Mouse (Mus musculus): Measurements from ENCODE around the gene Colq. TPM values are rescaled to one million over a fixed set of nuclear protein-coding genes. Genes with fewer than 3 reads are reported as not detected.
"Not testable (repeated sequence)": the region's sequence is repeated elsewhere in the genome, so short reads cannot be mapped to it uniquely, and the experiment has no call there.

Colq gene
- not detected in 2 replicates for total RNA-seq (2017)

DNA sequence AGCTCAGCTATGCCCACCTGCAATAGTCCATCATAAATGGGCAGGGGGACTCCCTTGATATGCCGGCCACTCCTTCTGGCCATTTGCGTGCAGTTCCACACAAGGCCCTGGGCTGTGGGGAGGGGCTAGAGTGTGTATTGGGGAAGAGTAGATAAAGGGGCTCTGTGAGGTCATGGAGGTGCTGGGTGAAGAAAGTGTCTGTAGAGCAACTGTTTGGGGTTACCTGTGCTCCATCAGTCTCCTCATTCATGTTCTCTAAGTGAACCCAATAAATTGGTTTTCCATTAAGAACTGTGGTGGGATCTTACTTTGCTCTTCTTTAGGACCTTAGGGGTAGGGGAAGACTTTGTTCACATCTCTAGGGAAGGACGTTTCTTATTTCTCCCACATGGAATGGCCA lies at the start of gene Colq:
Colq (minus strand) TSS at position 101 of the 400 bp plus-strand sequence.
- no peak for ATAC-seq (replicated peaks; ENCODE audit: low read depth, poor library complexity, severe bottlenecking)

DNA sequence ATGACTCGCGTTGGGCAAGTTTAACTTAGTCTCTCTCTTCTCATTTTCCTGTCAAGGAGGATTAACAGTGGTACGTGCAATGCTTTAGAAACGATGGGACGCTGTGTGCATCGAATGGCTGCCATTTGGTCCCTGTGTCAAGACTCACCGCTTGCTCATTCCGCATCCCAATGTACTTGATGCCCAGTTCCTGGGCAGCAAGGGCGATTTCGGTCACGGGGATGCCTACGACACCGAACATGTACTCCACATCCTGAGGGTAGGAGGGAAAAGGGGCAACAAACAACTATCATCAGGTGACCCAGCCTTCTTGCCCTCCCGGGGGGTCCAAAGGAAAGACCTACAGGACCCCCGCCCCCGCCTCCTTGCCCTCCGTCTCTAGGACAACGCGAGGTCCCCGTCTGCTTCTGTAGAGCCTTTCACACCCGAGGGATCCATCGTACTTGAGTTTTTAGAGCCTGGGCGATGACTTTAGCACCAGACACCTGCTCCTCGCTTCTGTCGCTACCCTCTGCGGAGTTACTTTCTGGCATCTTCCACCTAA lies 49.3 kb upstream of the Colq start, which contains the start of gene Gm49387:
Gm49387 (minus strand) TSS at position 533 of the 544 bp plus-strand sequence.
- ATAC-seq (replicated peaks; ENCODE audit: low read depth, poor library complexity, severe bottlenecking), result no peak; the same call in none of the 2 replicates

- no peak for ATAC-seq (replicated peaks; ENCODE audit: low read depth, poor library complexity, severe bottlenecking)
Observed at GRCm38 (mm10) chr14:31630677-31631076, 39.5 kb upstream of the Colq start.

DNA sequence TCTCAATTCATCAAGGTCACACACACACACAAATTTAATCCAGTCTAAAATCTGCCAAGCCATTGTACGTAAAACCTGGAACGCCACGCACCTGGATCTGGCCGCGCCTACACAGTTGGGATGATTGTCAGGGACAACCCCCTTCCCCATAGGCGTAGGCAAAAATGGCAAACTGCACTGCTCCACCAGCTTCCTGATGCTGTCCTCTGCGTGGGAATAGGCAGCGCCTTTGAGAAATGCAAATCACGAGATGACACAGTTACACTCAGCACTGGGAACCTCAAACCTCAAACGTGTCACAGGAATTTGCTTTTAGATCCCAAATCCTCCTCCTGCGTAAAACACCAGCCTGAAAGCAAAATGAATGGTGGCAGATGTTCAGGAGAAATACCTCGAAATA lies 31.6 kb upstream of the Colq start:
- ATAC-seq (replicated peaks; ENCODE audit: low read depth, poor library complexity, severe bottlenecking), result no peak

DNA sequence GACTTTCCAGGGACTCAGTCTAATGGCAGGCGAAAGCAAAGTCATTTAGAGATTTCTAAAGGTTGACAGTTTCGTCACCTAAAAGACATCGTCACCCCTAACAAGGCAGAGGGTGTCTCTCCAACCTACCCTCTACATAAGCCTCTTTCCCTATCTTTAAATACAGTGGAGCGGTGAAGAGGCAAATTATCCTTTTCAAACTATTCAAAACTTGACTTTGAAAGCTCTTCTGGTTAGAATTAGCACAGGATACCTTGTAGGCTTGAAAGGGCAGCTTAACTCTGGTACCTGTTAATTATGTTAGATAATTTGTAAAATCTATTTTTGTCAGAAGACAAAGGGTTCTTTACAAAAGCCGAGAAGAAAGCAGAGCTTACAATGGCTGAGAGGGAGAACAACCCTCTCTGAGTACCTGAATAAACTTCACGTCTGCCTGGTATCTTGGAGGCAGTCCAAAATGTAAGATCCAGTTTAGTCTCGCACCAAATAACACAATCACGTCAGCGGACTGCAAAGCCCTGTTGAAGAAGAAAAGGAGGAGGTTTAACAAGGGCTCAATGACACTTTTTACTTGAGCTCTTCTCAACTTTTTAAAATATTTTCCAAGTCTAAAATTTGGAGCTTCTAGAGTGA lies 29.6 kb upstream of the Colq start:
- no peak for ATAC-seq (replicated peaks; ENCODE audit: low read depth, poor library complexity, severe bottlenecking)

DNA sequence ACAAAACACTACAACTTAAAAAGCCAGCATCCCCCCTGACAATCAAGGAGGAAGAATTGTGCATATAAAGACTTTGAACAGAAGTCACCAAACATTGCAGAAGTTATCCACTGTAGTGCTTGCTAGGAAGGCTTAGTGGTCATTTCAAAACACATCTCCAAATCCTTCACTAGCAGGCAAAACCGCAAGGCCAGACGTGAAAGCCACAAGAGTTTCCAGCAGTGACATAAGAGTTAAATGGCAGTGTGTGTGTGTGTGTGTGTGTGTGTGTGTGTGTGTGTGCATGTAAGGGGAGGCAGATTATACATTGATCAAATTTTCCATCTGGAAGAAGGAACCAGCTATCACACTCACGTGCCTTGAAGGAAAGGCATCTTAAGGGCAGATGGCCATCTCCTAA lies 26.9 kb upstream of the Colq start:
- ATAC-seq (replicated peaks; ENCODE audit: low read depth, poor library complexity, severe bottlenecking), result peak; percentile 81

- ATAC-seq (replicated peaks; ENCODE audit: low read depth, poor library complexity, severe bottlenecking), result no peak
Observed at GRCm38 (mm10) chr14:31617204-31617603, 26.1 kb upstream of the Colq start.

DNA sequence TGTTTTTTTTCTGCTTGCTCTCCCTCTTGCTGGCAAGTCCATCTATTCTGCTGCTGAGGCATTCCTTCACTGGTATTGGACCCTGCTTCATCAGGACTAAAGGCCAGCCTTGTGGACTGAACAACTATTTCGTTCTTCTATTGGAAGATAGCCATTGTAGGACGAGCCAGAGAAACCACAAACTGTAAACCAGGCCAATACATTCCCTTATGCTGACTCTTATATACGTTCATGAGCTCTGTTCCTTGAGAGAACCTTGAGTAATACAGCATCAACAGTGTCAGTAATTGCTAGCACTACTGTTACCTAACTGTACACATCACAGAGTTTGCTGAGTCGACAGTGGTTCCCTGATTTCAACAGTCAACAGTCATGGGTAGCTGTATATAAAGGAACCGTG lies 22.5 kb upstream of the Colq start:
- ATAC-seq (replicated peaks; ENCODE audit: low read depth, poor library complexity, severe bottlenecking), result no peak

GRCm38 (mm10) chr14:31611986-31612385 lies 20.8 kb upstream of the Colq start:
- no peak for ATAC-seq (replicated peaks; ENCODE audit: low read depth, poor library complexity, severe bottlenecking)

DNA sequence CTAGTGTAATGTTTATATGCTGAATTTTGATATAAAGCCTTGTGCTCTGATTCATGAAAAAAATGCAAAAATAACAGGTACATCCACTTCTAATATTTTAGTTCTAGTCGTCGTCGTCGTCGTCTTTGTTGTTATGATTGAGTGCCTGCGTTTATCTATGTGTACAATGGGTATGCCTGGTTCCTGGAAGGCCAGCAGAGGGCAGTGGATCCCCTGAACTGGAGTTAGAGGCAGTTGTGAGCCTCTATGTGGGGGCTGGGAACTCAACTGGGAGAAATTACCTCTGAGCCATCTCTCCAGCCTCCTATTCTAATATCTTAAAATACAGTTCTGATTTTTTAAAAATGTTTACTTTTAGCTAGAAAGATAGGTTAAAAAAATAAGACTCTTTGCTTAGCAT lies 14.4 kb upstream of the Colq start:
- no peak for ATAC-seq (replicated peaks; ENCODE audit: low read depth, poor library complexity, severe bottlenecking)

GRCm38 (mm10) chr14:31604916-31605315 lies 13.8 kb upstream of the Colq start:
- ATAC-seq (replicated peaks; ENCODE audit: low read depth, poor library complexity, severe bottlenecking), result peak; percentile 53; the same call in 1 of the 2 replicates

GRCm38 (mm10) chr14:31602616-31602979 lies 11.5 kb upstream of the Colq start:
- not testable (repeated sequence) for ATAC-seq (replicated peaks; ENCODE audit: low read depth, poor library complexity, severe bottlenecking)

DNA sequence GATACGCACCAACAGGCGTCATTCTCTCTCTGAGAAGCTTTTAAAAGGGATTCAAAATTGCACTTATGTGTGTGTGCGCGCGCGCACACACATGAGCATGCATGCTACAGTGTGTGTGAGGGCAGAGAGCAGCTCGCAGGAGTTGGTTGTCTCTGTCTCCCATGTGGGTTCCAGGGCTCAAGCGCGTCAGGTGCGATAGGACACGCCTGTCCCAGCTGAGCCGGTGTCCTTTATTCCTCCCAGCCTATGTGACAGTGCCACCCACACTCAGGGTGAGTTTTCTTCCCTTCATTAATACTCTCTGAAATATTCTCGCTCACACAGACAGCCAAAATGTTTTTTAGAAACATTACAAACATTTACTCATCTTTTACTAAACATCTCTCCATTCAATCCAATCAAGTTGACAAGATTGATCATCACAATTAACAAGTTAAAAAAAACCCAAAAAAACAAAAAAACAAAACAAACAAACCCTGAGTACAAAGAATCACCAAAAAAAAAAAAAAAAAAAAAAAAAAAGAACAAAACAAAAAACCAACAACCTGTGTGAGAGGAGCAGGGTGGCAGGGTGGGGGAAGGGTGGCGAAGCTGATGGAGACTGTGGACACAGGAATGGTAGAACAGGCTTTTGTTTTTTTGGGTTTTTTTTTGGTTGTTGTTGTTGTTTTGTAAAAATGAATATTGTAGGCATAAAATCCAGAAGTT lies 10.9 kb upstream of the Colq start:
- no peak for ATAC-seq (replicated peaks; ENCODE audit: low read depth, poor library complexity, severe bottlenecking)

DNA sequence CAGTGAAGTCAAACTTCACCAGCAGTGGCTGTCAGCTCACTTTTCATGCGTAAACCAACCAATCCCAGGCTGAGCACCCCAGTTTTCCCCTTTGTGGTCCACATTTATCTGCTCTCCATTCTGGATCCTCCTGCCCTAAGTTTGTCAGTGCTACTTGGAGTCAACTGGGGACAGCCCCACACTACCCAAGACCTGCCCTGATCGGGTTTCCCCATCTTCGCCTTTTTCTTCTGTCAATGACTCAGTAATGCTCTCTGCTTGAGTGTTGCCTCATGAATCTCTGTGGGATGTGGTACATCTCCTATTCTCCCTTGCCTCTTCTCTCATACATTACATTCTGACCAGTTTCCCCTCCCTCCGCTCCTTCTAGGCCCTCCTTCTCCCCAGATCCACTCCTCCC lies 6.3 kb upstream of the Colq start:
- no peak for ATAC-seq (replicated peaks; ENCODE audit: low read depth, poor library complexity, severe bottlenecking)

GRCm38 (mm10) chr14:31596408-31596807 lies 5.3 kb upstream of the Colq start:
- ATAC-seq (replicated peaks; ENCODE audit: low read depth, poor library complexity, severe bottlenecking), result peak; percentile 63

DNA sequence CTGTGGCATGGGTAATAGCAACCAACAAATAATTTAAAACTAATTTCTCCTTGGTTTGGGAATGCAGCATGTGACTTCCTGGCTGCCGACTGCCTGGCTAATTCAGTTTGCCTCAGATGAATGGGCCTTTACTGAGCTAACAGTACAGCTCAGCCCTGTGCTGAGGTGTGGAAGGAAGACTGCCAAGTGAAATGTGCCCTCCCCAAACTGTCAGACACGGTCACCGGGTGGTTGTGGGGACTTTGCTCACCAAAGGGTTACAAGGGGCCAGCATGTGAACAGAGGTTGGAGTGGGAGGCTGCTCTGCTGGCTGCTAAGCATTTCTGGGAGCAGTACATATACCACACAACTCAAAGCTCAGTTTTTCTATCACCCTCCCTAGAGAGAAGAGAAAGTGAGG lies 3.5 kb upstream of the Colq start:
- no peak for ATAC-seq (replicated peaks; ENCODE audit: low read depth, poor library complexity, severe bottlenecking)

DNA sequence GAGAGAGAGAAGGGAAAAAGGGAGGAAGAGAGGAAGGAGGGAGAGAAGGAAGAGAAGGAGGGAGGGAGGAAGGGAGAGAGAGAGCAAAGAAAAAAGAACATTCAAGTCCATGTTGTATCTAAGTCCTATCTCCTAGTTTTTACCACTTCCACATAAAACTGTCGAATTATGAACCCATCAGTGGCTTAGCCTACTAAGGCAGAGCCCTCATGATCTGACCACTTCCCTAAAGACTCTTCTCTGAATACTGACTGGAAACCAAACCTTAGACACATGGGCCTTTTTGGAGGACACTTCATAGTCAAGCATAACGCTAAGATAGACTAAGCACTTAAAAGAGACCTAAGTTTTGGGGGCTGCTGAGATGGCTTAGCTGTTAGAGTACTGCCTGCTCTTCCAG lies 1.9 kb upstream of the Colq start:
- ATAC-seq (replicated peaks; ENCODE audit: low read depth, poor library complexity, severe bottlenecking), result peak; percentile 86

- ATAC-seq (replicated peaks; ENCODE audit: low read depth, poor library complexity, severe bottlenecking), result no peak
Observed at GRCm38 (mm10) chr14:31586451-31586850, 4.7 kb downstream of the Colq start.

GRCm38 (mm10) chr14:31583082-31583481 lies 8.1 kb downstream of the Colq start:
- ATAC-seq (replicated peaks; ENCODE audit: low read depth, poor library complexity, severe bottlenecking), result 0 out of 2 replicates have a peak, but pooled peaks have one; percentile 22

GRCm38 (mm10) chr14:31577966-31578735 lies 13.0 kb downstream of the Colq start:
- no peak for ATAC-seq (replicated peaks; ENCODE audit: low read depth, poor library complexity, severe bottlenecking)
